Mouse (Mus musculus) testis, postnatal 14 days (tissue): ENCODE measurements around the gene Olfr49.
A peak's percentile ranks its signal among the peaks of the same experiment; 100 is the strongest.

Experiments
- DNase-seq: peaks from one replicate; pipeline ENCODE4 v3.0.0; 2021; ENCODE audit warnings: low spot score

The Olfr49 gene

DNA sequence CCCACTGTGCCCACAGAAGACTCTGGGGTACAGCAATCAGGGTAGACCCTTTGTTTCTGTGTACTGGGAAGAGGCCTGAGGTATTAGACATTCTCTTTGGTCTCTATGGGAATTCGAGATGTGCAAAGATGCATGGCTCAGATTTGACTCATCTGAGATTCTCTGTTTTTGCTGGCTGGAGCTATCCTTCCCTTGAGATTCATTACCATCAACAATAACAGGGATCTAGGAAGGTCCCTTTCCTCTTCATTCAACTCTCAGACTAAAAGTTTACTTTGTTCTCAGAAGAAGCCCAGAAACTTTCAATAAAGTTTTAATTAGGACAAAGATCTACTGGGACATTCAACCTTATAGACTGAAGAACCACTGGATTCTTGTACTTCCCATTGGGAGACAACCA lies at the start of gene Olfr49:
TSS of gene Olfr49 (minus strand) at position 101 of the 400 bp plus-strand sequence.
- no peak for DNase-seq

DNA sequence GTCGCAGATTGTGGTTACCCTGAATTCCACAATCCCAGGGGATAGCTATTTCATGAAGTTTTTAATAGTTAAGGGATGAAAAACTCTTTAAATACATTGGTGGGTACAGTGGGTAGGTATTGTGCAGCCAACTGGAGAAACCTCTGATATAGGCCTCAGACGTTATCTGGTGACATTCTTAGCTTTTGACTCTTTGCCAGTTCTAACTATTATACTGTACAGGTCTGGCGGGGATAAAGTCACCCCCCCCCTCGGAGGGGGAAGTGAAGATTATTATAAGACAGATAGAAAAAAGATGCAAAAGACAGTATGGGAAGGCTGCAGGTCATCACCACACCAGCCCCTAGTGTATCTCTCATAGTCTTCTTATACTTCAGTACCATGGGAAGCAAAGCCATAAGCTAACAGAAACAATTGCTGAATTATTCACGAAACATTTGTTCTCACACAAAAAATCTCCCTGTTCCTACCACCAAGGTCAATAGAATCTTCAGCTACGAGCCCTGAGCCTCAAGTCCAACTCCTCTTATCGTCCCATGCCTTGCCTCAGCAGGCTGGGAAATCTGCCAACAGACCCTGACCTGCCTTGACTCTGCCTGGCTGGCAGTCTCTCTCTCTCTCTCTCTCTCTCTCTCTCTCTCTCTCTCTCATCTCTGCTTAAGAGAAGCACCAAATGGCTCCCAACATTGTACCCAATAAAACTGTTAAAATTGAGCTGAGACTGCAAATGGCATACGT lies 48.9 kb upstream of the Olfr49 start:
- DNase-seq = peak; percentile 86

DNA sequence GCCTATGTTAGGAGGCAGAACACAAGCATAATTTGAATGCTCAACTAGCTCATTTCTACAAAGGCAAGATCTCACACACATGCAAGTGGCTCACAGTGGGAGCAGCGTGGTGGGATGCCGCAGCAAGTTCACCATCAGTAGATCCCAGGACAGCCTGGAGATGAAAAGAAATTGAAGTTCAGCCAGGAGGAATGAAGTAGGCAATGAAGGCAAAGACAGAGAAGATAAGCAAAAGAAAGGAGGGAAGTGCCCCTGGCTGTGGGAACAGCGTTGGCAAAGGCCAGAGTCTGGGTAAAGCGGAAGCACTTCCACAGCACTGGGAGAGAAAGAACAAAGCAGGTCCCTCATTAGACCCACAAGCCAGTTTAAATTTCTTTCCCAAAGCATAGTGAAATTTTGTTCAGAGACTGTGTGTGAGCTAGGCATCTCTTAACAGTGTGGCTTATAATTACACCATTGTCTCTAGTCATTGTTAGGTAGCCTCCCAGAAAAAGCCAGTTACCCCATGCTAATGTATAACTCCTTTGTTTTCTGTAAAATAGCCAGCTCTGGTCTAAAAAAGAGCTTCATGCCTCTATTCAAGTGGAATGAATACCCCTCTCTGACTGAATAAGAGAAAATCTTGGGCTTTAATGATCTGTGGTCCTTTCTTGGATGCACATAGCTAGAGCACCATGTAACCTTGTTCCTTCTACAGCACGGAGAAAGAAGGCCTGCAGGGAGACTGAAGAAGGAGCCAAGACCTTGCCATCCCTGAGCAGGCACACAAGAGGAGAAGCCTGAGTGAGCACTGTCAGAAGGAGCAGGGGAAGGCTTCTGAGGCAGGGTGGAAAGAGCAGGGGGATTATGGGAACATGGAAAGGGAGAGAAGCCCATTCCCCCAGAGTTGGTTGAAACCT lies 47.7 kb upstream of the Olfr49 start:
- DNase-seq = no peak

DNA sequence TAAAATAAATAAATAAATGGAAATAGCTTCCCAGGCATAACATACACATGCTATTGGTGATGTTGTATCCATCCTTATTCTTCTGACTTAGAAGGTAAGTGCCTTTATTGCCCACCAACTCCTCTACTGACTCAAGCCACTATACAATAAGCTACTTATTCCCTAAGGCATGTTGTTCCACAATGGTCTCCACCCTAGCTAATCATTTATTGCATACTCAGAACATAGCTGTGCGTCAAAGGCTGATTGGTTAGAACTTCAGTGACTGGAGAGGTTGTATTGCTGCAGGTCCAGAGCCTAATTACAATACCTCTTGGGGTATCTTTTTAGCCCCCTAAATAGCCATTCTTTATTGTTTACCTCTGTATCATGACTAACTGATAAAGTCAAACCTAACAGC lies 46.4 kb upstream of the Olfr49 start:
- DNase-seq = no peak

DNA sequence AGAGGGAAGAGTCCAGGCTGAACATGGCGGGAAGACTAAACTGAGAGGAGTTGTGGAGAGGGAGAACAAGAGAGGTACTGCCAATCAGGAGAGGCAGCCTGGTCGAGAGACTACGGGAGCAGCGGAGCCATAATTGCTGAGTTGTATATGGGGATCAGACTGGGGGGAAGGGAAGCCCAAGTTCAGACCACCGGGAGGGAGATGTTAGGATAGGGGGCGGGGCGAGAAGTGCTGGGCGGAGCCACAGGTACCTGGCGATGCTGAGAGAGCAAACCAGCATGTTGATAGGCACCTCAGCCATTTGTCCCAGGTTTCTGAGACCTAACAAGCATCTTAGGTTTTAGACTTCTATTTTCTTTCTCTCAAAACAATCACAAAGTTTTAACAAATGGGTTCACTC lies 44.5 kb upstream of the Olfr49 start:
- DNase-seq = no peak

DNA sequence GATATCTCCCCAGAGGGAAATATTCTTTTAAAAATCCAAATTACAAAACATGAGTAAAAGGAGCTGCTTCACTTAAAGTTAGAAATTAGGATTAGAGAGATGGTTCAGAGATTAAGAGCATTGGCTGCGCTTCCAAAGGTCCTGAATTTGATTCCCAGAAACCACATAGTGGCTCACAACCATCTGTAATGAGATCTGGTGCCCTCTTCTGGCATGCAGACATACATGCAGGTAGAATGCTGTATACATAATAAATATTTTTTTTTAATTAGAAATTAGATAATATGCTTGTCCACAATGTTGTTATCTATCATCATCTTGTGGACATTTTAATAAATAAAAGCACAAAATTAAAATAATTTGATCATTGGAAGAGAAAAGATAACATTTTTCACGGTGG lies 43.8 kb upstream of the Olfr49 start:
- DNase-seq = no peak

DNA sequence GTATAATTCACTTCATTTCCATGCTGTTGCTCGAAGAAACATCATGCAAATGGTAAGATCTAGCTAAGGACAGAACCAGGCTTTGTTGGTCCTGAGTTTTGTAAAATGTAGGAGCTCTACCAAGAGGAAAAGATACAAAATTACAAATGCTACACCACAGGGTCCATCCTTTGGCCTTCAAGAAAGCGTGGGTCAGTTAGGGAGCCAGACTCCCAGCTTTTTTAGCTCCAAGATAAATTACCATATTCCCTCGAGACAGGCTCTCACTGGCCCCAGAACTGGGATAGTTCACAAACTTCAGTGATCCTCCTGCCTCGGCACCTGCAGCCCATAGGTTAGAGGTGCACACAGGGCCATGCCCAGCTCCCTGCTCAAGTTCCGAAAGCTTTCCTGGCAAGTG lies 39.7 kb upstream of the Olfr49 start:
- DNase-seq = peak; percentile 63

DNA sequence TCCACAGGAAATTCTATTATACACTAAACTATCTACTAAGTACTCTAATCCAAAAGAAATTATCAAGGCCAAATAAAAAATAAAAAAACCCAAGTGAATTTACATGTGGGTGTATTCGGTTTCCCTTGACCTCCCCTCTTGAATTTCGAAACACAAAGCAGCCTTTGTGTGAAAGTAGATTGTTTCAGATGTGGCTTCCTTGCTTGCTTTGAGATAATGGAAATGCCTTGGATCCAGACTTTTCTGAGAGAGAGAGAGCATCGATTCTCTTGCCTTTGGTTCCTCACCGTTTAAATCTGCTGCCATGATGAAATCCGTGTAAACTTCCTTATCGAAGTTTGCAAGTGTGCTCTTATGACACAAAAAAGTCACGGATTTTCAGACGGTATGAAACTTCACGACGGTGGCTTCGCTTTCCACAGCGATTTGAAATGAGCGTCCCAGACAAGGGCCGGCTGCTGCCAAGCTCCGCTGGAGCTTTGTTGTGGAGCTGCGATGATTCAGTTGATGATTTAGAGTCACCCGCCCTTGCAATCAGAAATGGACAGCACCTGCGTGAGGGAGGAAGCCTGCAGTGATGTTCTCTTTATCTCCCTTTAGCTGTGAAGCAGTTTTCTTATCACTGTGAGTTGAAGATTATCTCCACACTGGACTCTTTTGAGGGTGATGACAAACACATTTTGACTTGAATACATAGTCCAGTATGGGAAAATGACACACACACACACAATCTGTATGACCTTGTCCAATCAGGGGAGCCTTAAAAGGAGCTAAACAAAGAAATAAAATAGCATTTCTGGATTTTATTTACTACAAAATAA lies 37.0 kb upstream of the Olfr49 start:
- DNase-seq = no peak

DNA sequence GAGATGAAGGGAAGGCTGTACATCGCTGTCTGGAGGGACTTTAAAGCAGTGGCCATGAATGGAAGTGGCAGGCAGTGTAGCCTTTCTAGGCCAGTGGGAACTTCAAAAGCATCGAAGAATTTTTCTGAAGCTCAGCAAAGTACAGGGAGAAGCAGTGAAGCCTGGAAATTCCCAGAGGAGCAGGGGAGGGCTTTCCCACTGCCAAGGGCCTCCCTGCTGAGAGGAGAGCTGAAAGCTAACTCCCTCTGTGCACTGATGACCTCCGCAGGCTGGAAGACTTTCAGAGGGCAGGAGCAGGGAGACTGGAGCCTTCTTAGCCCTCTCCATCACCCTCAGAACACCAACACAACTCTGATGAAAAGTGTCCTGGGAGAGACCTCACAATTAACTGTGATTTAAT lies 27.0 kb upstream of the Olfr49 start:
- DNase-seq = no peak

DNA sequence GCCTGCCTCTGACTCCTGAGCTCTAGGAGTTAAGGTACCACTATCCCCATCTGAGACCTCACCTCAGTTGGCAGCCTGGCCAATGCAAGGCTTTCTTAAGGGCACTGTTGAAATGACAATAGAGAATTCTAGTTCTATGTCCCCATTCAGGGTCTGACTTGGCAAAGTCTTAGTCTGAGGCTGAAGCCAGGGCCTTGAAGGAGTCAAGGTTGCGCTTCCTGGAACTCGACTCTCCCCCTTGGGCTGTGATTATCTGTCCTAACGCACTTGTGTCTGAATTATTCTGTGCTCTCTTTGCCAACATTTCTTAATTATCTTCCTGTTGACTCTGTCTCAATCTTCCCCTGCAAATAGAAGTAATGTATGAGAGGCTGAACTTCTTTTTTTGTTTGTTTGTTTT lies 15.9 kb upstream of the Olfr49 start:
- DNase-seq = peak; percentile 45

DNA sequence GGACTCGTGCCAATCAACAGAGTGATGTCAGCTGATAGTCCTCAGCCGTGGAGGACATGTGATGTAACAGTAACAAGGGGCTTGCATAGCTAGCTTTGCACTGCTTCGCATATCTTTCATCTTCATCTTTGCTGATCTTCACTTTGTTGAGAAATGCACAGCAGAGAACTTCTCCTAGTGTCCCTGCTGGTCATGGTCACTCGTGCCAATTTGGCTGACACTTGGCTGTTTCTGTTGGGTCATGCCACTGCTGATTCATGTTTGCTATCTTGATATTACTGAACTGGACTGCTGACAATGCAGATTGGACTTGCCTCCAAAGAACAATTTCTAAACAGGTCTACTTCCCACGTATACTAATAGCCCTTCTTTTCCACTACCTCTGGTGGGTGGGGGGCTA lies 15.4 kb upstream of the Olfr49 start:
- DNase-seq = peak; percentile 17

DNA sequence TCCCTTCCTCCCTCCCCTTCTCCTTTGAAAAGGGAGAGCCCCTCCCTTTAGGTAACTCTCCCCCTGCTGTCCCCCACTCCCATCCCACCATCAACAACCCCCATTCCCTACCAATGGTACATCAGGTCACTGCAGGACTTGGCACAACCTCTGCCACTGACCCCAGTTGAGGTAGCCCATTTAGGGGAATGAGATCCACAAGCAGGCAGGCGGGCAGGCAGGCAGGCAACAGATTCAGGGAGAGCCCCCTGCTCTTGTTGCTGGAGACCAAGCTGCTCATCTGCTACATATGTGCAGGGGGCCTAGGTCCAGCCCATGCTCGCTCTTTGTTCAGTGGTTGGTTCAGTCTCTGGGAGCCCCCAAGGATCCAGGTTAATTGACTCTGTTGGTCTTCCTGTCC lies 8.3 kb downstream of the Olfr49 start:
- DNase-seq = no peak

DNA sequence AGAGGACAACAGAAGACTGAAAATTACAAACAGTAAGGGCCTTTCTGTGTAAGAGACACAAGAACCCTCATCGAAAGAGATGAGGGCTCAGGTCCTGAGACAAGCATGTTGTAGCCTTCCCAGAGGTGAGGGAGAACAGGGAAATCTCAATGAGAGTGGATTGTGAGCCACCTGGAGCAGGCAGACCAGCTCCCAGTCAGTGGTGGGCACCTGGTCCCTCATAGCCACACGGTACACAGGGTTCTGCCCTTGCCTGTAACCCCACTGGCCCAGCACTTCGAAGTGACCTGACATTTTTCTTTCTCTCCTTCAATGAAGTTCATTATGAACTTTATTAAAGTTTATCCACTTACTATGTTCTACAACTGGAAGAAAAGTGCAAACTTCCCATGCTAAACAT lies 12.0 kb downstream of the Olfr49 start:
- no peak for DNase-seq

DNA sequence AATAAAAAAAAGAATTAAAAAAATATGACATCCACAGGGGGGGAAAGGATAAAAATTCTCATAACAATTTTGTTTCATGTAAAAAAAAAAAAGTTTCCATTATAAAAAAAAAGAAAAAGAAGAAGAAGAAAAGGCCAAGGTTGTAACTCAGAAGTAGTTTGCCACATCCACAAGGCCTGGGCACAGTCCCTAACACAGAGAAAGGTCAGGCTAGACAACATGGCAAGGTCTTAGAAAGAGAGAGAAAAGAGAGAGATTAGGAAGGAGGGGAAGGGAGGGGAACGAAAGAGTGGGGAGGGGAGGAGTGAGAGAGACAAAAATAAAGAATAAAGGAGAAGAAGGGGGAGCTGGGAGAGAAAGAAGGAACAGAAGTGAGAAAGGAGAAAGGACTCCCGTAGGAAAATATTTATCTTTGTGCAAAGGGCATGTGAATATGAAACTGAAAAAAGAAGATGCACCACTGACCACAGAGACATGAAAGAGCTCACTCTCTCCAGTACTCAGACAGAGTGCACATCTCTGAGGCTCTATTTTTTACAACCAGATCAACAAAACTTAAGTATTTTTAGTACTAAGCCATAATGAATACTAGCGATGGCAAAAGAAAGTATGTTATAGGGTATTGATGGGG lies 12.6 kb downstream of the Olfr49 start:
- no peak for DNase-seq

DNA sequence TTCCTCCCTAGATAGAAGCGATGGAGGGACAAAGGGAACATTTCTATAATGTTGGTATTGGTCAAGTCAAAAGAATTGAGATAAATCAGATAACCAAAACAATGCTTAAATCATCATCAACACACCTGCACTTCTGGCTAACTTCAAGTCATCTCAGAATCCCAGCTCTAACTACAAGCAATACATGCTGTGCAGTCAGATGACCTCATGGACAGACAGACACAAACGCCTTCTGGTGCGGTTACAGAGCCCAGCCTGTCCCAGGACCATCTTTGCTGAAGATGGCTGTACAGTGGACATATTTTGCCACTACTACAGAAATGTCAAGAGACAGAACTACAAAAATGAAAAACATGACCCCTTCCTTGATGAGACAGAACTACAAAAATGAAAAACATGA lies 14.3 kb downstream of the Olfr49 start:
- DNase-seq = no peak

DNA sequence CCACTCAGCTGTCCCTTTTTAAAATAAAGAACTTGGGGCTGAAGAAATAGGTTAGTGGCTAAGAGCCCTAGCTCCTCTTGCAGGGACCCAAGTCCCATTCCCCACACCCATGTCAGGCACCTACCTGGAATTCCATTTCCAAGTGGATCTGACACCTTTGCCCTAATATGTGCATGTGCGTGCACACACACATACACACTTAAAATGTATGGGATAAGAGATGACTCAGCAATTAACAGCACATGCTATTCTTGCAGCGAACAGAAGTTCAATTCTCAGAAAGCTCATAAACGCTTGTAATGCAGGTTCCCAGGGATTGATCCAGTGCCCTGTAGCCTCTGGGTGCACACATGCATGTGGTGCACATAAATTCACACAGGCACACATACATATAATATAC lies 15.2 kb downstream of the Olfr49 start:
- DNase-seq = no peak

DNA sequence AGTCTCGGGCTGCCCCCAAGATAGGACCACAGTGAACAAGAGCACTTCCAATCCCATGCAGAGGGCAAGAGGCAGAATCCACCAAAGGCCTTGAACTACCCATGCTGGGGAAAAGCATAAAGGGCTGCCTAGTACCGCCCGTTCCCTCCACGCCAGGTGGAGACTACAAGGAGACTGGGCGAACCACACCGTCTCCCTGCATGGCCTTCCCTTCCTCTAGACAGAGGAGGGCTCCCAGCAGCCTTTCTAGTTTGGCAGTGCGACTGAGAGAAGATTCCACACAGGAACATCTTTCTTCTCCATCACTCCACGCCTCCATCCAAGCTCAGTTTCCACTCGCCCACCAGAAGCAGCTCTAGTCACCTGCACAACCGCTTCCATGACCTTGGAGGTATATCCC lies 16.8 kb downstream of the Olfr49 start:
- DNase-seq = no peak

DNA sequence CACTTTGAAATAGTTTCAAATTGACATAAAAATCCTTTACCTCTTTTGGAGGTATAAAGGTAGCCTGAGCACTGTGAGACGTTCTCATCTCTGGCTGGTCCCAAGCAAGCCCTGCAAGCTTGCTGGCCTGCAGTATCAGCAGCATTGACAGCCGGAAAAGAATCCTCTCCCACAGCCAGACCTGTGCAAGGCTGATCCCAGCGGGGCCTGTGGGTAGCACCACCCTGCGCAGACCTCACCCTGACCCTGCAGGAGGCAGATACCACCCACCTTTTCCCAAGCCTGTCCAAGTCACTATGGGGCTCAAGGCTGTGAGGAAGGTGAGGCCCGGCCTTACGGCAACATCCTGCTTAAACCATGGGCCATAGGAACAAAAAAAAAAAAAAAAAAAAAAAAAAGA lies 18.8 kb downstream of the Olfr49 start:
- no peak for DNase-seq

DNA sequence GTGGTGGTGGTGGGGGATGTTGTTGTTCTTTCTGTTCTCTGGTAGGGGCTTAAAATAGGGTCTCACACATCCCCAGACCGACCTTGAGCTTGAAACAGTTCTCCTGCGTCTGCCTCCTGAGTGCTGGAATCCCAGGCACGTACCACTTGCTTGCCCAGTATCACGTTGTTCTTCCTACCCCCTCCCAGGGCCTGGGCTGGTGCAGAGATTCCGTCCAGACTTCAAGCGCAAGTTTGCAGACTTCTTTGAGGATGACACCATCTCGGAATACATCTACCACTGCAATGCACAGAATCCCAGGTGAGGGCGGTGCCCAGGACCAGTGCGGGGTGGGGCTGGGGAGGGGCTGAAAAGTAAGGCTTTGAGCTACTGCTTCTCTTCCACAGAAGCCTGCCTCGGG lies 19.6 kb downstream of the Olfr49 start:
- no peak for DNase-seq

DNA sequence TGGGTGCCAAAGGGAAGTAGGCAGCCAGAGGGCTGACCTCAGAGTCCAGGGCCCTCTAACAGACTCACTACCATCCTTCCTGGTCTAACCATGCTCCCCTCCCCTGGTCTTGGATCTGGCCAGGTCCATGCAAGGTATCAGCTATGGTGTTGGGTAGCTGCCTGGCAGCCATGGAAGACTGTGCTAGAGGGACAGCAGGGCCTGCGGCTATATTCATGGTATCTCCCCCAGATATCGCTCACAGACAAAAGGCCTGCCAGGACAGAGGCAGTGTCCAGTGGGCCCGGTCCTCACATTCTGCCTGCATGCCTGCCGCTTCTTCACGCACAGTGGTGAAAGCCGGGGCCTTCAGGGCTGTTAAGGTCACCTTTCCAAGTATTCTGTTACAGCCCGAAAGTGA lies 20.5 kb downstream of the Olfr49 start:
- no peak for DNase-seq

DNA sequence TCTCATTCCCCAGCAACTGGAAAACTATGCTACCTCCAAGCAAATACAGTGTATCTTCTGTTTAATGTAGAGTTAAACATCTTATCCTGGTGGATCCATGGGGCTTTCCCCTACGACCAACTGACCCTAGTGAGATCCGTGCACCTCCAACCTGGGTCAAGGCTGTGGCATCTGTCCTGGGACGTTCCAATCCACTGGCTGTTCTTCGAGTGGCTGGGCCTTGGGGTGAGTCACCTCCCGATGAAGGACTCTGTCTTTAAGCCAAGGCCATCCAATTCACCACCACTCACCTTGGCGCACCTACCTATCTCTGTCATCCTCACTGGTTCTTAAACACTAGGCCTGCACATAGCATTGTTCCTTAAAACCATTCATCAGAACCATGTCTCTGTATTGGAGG lies 21.6 kb downstream of the Olfr49 start:
- no peak for DNase-seq

DNA sequence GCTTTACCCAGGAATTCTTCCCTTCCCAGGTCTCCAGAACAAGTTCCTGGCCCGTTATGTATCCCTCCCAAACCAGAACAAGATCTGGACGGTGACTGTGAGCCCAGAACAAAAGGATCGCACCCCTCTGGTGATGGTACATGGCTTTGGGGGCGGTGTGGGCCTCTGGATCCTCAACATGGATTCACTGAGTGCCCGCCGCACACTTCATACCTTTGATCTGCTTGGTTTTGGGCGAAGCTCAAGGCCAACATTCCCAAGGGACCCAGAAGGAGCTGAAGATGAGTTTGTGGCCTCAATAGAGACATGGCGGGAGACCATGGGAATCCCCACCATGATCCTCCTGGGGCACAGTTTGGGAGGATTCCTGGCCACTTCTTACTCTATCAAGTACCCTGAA lies 22.1 kb downstream of the Olfr49 start:
- DNase-seq = no peak
